Mouse (Mus musculus) stomach, embryonic 15.5 days (tissue): ENCODE results near the gene Unc13c. TPM values are rescaled to one million over a fixed set of nuclear protein-coding genes. Genes with fewer than 3 reads are reported as not detected.

Experiments
- ATAC-seq: fragments of 200-750 bp; cut with Nextera tagmentation; 2 replicates; pipeline ENCODE4 v1.8.0; 2017; ENCODE audit warnings: low read depth, moderate number of reproducible peaks, moderate TSS enrichment; ENCODE audit not compliant: insufficient read depth, low FRiP score
- H3K27ac ChIP-seq: fragments of 300-500 bp; sonication (generic); 2 replicates; pipeline ENCODE4 v1.5.1; 2015; ENCODE audit warnings: mild to moderate bottlenecking, inconsistent platforms
- H3K27me3 ChIP-seq: fragments of 300-500 bp; sonication (generic); replicated peaks from 2 replicates; pipeline ENCODE4 v1.6.1; 2015; ENCODE audit warnings: inconsistent platforms
- H3K36me3 ChIP-seq: fragments of 300-500 bp; sonication (generic); 2 replicates; pipeline ENCODE4 v1.6.1; 2015; ENCODE audit warnings: inconsistent platforms
- H3K4me1 ChIP-seq: fragments of 300-500 bp; sonication (generic); 2 replicates; pipeline ENCODE4 v1.6.1; 2015; ENCODE audit warnings: inconsistent platforms
- H3K4me2 ChIP-seq: fragments of 300-500 bp; sonication (generic); 2 replicates; pipeline ENCODE4 v1.6.1; 2015; ENCODE audit warnings: mild to moderate bottlenecking, inconsistent platforms
- H3K4me3 ChIP-seq: fragments of 300-500 bp; sonication (generic); replicated peaks from 2 replicates; pipeline ENCODE4 v1.5.1; 2015; ENCODE audit warnings: inconsistent platforms
- H3K9ac ChIP-seq: fragments of 300-500 bp; sonication (generic); 2 replicates; pipeline ENCODE4 v1.6.1; 2015; ENCODE audit warnings: inconsistent platforms
- H3K9me3 ChIP-seq: fragments of 300-500 bp; sonication (generic); 2 replicates; pipeline ENCODE4 v1.6.1; 2016; ENCODE audit warnings: inconsistent platforms
- WGBS: fragments of 180-500 bp; shearing (Covaris S2); methylation state at CpG from one replicate; pipeline ENCODE4 v1.1.7; 2015; 5-methylcytosine and 5-hydroxymethylcytosine counted together
- polyA plus RNA-seq: library from polyadenylated mRNA; unstranded; fragments of >200 nt; fragmentation: Nextera tagmentation; extraction: Ambion mirVana; gene quantifications from 2 replicates; pipeline ENCODE4 v1.2.1, GENCODE M21; 2015

Unc13c gene
- polyA plus RNA-seq, 1 experiment from 2014 or later, result 0.76 TPM

DNA sequence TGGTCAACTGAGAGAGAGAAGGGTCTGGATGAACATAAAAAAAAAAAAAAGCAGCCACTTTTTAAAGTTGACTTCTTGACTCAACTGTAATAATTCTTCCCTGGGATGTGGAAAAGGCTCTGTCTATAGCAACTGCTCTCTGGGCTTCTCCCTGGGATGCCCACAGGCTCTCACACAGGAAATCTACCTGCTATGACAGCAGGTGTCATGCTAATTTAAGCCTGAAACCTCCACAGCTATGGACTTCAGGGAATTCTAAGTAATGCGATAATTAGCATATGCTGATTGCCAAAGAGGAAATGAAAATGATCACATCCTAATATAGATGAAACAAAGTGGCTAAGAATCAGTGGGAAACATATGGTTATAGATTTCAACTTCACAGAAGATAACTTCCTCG is 102.1 kb downstream of the Unc13c start:
- no peak overlapping the region for H3K9ac ChIP-seq
- H3K4me3 ChIP-seq, result no peak overlapping the region
- H3K36me3 ChIP-seq, result no peaks in the 10 kb centered on the region
- ATAC-seq, result no peak
- H3K9me3 ChIP-seq, result no peaks in the 10 kb centered on the region
- H3K4me2 ChIP-seq, result no peak overlapping the region
- H3K27ac ChIP-seq, result no peak overlapping the region
- WGBS, result 89% methylated on average over 2 of the region's 2 CpGs
- no peaks in the 10 kb centered on the region for H3K27me3 ChIP-seq
- H3K4me1 ChIP-seq, result no peaks in the 10 kb centered on the region

DNA sequence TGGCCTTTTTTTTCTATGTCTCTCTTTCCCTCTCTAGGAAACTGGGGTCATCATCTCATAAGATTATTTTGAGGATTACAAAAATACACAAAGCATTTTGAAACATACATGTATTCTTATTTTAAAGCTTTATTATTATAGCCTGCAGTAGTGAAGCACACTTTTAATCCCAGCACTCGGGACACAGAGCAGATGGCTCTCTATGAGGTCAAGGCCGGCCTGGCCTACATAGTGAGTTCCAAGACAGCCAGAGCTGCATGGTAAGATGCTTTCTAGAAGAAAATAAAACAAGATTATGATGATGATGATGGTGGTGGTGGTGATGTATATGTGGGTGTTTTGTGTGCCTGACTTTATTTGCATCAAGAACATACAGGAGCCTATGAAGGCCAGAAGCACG is 109.3 kb downstream of the Unc13c start:
- Histone ChIP-seq H3K4me1 (no peaks in the 10 kb centered on the region), H3K27me3 (no peaks in the 10 kb centered on the region), H3K9me3 (no peaks in the 10 kb centered on the region), H3K27ac (no peak overlapping the region), H3K4me3 (no peak overlapping the region), H3K4me2 (no peak overlapping the region), H3K36me3 (no peaks in the 10 kb centered on the region), H3K9ac (no peak overlapping the region)
- 84% methylated on average over 3 of the region's 3 CpGs for WGBS
- no peak for ATAC-seq

DNA sequence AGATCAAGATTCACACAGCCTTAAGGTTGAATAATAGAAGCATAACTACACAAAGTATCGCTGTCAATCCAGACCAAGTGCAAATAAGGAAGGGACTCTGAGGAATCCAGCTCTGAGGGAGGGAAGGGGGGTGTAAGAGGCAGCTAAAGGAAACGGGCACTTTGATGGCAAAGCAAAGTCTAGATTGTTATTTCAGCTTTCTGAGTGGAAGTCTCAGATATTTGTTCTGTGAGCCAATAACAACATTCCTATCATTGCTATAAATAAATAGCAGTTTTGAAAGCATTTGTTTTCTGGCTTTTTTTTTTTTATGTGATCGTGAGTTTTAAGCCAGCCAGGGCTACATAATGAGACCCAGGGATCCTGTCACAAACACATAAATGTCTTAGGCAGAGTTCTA is 114.5 kb downstream of the Unc13c start:
- 52% methylated on average over 3 of the region's 3 CpGs for WGBS
- ATAC-seq, result no peak

GRCm38 (mm10) chr9:73806681-73807080 is 162.1 kb downstream of the Unc13c start:
- Histone ChIP-seq H3K36me3 (no peaks in the 10 kb centered on the region), H3K27ac (no peak overlapping the region), H3K4me1 (no peaks in the 10 kb centered on the region), H3K27me3 (no peaks in the 10 kb centered on the region), H3K9ac (no peak overlapping the region), H3K9me3 (no peaks in the 10 kb centered on the region), H3K4me3 (no peak overlapping the region), H3K4me2 (no peak overlapping the region)
- ATAC-seq, result no peak
- WGBS, result 81% methylated on average over 4 of the region's 4 CpGs

More for the DNA sequence above, 114.5 kb downstream of the Unc13c start:
- no peaks in the 10 kb centered on the region for H3K4me1 ChIP-seq
- no peak overlapping the region for H3K4me2 ChIP-seq
- H3K27me3 ChIP-seq, result no peaks in the 10 kb centered on the region
- H3K9ac ChIP-seq, result no peak overlapping the region
- no peak overlapping the region for H3K4me3 ChIP-seq
- H3K36me3 ChIP-seq, result no peaks in the 10 kb centered on the region
- H3K27ac ChIP-seq, result no peak overlapping the region
- no peaks in the 10 kb centered on the region for H3K9me3 ChIP-seq

- H3K4me3 ChIP-seq, result no peak overlapping the region
- H3K27me3 ChIP-seq, result no peaks in the 10 kb centered on the region
- H3K4me2 ChIP-seq, result no peak overlapping the region
- no peaks in the 10 kb centered on the region for H3K36me3 ChIP-seq
- 82% methylated on average over 4 of the region's 4 CpGs for WGBS
- no peak for ATAC-seq
- H3K9me3 ChIP-seq, result no peaks in the 10 kb centered on the region
- H3K4me1 ChIP-seq, result no peaks in the 10 kb centered on the region
- H3K27ac ChIP-seq, result no peak overlapping the region
- no peak overlapping the region for H3K9ac ChIP-seq
These were observed 194.2 kb downstream of the Unc13c start for GRCm38 (mm10) chr9:73774616-73775015.

DNA sequence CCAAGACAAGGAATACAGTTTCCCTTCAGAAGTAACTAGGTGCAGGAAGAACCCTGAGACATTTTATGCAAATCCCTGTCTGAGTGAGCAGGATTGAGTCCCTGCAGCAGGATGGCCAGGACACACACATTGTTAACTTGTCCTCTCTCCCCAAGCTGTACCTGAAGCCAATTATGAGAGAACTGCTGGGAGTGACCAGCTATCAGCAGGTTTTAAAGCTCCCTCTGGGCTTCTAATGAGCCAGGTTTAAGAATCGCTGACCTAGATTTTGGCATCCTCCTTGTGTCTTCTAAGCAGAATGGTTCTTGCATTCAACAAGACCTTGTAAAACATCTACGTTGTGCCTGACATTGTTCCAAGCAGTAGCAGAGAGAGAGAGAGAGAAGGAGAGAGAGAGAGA is 213.6 kb downstream of the Unc13c start:
- Histone ChIP-seq H3K9ac (no peak overlapping the region), H3K4me2 (no peak overlapping the region), H3K36me3 (no peaks in the 10 kb centered on the region), H3K4me3 (no peak overlapping the region), H3K27me3 (no peaks in the 10 kb centered on the region), H3K27ac (no peak overlapping the region), H3K4me1 (no peaks in the 10 kb centered on the region), H3K9me3 (no peaks in the 10 kb centered on the region)
- 76% methylated on average over 2 of the region's 2 CpGs for WGBS
- ATAC-seq, result no peak

DNA sequence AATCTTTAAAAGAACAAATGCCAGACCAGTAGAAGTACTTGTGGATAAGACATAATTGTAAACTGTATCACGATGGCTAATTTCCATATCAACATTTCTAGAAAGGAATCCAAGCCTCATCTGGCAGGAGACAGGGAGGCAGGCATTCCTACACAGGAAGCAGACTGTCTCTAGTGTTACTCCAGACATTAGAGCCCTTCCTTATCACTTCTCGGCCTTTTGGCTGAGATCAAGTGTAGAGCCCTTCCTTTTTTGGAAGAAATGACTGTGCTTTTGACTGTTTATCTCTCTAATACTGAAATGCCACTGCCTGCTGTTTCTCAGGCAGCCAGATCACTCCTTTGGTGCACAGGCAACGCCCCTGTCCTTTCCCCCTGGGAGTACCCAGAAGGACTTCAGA is 215.3 kb downstream of the Unc13c start:
- 29% methylated on average over 3 of the region's 3 CpGs for WGBS

GRCm38 (mm10) chr9:73751344-73751743 is 217.4 kb downstream of the Unc13c start:
- H3K9me3 ChIP-seq, result no peaks in the 10 kb centered on the region
- no peaks in the 10 kb centered on the region for H3K27me3 ChIP-seq
- no peak overlapping the region for H3K27ac ChIP-seq
- H3K36me3 ChIP-seq, result no peaks in the 10 kb centered on the region
- no peak overlapping the region for H3K9ac ChIP-seq
- no peaks in the 10 kb centered on the region for H3K4me1 ChIP-seq
- 72% methylated on average over 1 of the region's 1 CpGs for WGBS
- no peak overlapping the region for H3K4me2 ChIP-seq
- no peak for ATAC-seq
- H3K4me3 ChIP-seq, result no peak overlapping the region

More for the DNA sequence above, 215.3 kb downstream of the Unc13c start:
- no peak overlapping the region for H3K4me2 ChIP-seq
- no peaks in the 10 kb centered on the region for H3K4me1 ChIP-seq
- no peak overlapping the region for H3K4me3 ChIP-seq
- no peak overlapping the region for H3K9ac ChIP-seq
- no peaks in the 10 kb centered on the region for H3K36me3 ChIP-seq
- no peaks in the 10 kb centered on the region for H3K27me3 ChIP-seq
- H3K9me3 ChIP-seq, result no peaks in the 10 kb centered on the region
- ATAC-seq, result no peak
- no peak overlapping the region for H3K27ac ChIP-seq

DNA sequence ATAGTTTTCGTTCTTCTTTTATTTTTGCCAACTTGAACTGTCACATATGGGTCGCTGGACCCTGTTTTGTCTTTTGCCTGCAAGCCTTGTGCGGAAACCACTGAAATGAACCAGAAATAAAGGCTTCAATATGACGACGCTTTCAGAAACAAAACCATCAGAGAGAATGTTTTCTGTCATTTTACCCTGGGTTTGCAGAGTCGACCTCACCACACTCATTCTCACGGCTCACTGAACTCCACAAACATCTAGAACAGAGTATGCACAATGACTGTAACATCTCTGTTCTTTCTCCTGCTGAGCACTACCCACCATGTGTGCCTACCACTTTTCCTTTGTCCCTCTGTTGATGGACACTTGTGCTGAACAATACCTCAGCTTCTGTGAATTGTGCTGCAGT is 234.3 kb downstream of the Unc13c start:
- Histone ChIP-seq H3K27me3 (no peaks in the 10 kb centered on the region), H3K36me3 (no peaks in the 10 kb centered on the region), H3K27ac (no peak overlapping the region), H3K9me3 (no peaks in the 10 kb centered on the region), H3K4me2 (no peak overlapping the region), H3K4me3 (no peak overlapping the region), H3K4me1 (no peaks in the 10 kb centered on the region), H3K9ac (no peak overlapping the region)
- no peak for ATAC-seq
- WGBS, result 84% methylated on average over 7 of the region's 7 CpGs

DNA sequence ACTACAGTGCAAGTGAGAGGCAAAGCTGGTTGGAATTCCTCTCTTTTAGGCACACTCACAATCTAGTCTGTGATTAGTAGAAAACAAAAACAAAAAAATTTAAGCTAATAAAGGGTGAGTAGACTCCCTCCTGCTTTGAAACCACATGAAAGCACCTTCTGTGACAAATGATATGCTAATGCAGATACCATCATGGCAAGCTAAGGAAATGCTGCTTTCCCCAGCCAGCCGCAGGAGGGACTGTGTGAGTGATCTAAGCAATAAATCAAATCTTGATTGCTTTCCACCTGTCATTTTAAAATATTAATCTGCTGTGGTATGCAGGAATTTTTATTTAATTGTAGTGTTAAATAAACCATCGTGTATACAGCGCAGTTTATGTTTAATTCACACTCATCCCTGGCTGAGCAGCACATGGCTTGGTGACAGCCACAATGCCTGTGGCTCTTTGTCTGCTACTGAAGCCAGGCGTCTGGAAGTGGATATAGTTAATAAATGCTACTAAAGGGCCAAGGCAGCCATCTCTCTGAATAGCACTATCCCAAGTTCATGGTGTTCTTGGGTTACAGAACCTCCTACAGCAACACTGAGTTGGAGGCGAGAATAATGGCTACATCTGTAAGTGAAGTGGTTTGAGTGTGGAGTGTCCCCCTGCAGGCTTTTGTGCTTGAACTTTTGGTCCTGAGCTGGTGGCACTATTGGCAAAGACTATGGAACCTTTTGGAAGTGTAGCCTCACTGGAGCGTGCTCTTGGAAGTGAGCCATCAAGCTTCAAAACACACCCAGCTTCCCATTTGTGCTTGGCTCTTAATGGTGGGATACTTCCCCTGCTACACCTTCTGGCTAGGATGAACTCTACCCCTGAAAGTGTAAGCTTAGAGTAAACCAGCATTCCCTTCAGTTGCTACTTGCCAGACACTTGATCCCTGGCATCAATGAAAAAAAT is 242.8 kb downstream of the Unc13c start:
- Histone ChIP-seq H3K27ac (no peak overlapping the region), H3K4me3 (no peak overlapping the region), H3K4me2 (no peak overlapping the region), H3K36me3 (no peaks in the 10 kb centered on the region), H3K27me3 (no peaks in the 10 kb centered on the region), H3K9me3 (no peaks in the 10 kb centered on the region), H3K9ac (no peak overlapping the region), H3K4me1 (no peaks in the 10 kb centered on the region)
- 70% methylated on average over 6 of the region's 6 CpGs for WGBS
- ATAC-seq, result no peak

DNA sequence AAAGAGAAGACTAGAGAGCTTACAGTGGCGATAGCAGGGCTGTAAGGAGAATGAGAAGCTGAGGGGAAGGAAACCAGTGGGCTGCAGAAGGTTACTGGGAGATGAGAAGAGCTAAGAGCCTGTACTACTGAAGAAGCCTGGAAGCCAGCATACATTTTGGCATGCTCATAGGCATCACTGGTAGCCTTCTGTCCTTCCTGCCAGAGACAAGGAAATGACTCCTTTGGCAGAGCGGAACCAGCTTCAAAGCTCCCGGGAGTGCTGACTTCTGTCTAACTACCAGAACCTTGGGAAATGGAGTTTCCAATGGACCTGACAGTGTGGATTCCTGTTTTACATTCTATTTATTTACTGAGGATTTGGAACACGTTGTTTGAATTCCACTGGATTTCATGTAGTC is 244.0 kb downstream of the Unc13c start:
- no peaks in the 10 kb centered on the region for H3K9me3 ChIP-seq
- H3K9ac ChIP-seq, result no peak overlapping the region
- WGBS, result 78% methylated on average over 4 of the region's 4 CpGs
- no peak overlapping the region for H3K4me2 ChIP-seq
- H3K27me3 ChIP-seq, result no peaks in the 10 kb centered on the region
- H3K4me3 ChIP-seq, result no peak overlapping the region
- H3K27ac ChIP-seq, result no peak overlapping the region
- H3K36me3 ChIP-seq, result no peaks in the 10 kb centered on the region
- no peak for ATAC-seq
- H3K4me1 ChIP-seq, result no peaks in the 10 kb centered on the region

GRCm38 (mm10) chr9:73713508-73713907 is 255.3 kb downstream of the Unc13c start:
- Histone ChIP-seq H3K4me1 (no peaks in the 10 kb centered on the region), H3K9ac (no peak overlapping the region), H3K4me2 (no peak overlapping the region), H3K27me3 (no peaks in the 10 kb centered on the region), H3K9me3 (no peaks in the 10 kb centered on the region), H3K36me3 (no peaks in the 10 kb centered on the region), H3K27ac (no peak overlapping the region), H3K4me3 (no peak overlapping the region)
- WGBS, result 61% methylated on average over 4 of the region's 4 CpGs
- ATAC-seq, result no peak
